Mouse (Mus musculus): ENCODE data around the gene Zcchc8. TPM values are rescaled to one million over a fixed set of nuclear protein-coding genes. Genes with fewer than 3 reads are reported as not detected.

The Zcchc8 gene
- polyA plus RNA-seq, 1 experiment = 61.6 TPM

DNA sequence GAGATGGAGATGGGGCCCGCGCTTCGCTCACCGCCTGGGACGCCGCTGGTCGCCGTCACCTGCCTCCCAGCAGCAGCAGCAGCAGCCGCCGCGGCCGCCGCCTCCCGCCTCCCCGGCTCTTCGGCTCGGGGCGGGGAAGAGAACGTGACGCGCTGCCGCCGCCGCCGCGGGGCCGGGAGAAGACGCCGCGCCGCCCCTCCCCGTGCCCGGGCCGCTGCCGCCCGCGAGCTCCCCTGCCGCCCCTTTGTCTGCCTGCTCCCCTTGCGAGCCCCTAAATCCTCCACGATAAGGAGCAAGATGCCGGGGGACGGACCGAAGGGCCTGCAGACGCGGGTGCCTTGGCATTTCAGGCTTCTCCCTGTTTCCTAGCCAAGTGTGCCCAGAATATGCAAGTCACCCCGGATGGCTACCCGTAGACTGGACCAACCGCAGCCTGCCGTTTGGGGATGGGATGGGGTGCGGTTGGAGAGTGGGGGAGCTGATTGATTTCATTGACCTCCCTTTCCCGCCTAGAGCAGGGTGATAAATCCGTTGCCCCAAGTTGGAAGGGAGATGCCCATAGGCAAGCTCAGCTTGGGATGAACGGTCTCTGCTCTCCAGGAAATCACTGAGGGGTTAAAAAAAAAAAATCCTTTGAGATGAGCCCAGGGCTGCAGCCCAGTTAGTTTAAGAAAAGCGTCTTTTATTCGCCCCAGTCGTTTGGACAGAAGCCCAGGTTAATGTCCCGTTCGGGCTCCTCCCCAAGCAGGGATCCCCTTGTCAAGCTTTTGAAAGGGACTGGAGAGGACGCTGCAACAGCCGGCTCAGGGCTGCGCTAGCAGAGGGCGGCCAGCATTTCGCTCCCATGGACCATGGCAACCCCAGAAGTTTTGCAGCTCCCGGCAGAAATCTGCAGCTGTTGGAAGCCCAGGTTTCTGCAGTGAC, 36.4 kb downstream of the Zcchc8 start, which contains the start of gene Clip1:
Gene Clip1 (minus strand): TSS at position 398 of the 924 bp plus-strand sequence.
- DNase-seq (ENCODE audit: extremely low spot score in 1 of 2, low spot score in 1 of 2) = peak in 1 of 2 experiments; percentile 68

DNA sequence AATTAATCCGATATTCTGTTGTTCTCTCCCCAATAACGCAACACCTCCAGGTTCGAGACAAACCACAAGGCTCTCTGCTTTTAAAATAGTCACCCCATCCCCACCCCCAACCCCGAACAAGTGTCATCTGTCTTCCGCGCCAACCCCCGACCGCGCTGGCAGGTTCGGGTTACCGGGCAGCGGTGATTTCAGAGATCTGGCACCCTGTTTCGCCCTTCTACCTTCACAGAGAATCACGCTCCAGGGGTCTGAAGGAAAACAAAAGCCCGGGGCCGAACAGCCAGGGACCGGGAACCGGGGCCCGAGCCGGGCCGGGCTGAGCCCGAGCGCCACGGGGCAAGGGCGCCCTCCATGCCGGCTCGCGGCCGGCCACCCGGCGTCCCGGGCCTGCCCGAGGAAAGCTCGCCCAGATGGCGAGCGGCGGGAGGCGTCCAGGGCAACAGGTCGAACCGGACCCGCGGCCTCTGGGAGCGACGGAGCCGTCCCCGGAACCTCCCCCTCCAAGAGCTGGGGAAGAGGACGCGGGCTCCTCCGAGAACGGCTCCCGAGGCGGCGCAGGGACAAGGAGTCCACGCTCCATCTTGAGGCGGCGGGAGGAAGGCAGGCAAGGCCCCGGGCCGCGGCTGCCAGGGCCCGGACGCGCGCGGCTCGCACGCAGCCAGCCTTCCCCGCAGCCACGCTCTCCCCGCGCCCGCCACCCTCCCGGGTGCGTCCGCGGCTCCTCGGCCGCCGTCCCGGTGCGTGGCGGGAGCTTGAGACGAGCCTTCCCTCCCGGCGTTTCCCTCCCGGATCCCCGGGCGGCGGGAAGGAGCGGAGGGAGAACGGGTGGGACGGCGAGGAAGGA, 37.3 kb downstream of the Zcchc8 start:
- no peak for DNase-seq (ENCODE audit: extremely low spot score in 1 of 2, low spot score in 1 of 2)

DNA sequence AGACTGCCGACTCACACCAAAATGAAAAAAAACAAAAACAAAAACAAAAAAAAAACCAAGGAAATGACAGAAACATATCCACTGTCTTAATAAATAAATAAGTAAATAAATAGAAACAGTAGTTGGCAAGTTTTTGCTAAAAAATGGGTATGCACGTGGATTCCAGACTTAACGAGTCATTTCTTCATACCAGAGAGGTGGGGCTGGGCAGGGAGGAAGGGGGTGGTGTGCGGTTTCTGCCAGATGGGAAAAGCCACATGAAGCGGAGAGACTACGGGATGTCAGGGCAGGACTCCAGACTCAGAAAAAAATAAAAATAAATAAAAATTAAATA, 37.9 kb downstream of the Zcchc8 start:
- peak in 1 of 2 experiments; percentile 57 for DNase-seq (ENCODE audit: extremely low spot score in 1 of 2, low spot score in 1 of 2)

DNA sequence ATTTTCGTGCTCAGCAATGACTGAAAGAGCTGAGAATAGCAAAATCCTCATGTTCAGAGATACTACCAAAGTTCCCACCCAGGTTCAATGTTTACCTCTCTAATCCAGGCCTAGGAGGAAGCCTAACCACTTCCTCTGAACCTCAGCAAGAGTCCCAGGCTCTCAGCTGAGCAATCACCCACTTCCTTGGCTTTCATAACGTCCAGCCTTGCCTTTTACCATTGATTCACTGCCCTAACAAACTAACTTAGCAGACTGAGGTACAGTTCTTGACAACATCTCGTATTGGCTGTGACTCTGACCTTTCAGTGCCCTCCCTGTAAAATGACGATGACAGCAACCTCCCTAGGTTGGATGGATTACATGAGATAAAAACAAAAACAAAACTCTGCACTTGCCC, 38.5 kb downstream of the Zcchc8 start:
- no peak for DNase-seq (ENCODE audit: extremely low spot score in 1 of 2, low spot score in 1 of 2)

DNA sequence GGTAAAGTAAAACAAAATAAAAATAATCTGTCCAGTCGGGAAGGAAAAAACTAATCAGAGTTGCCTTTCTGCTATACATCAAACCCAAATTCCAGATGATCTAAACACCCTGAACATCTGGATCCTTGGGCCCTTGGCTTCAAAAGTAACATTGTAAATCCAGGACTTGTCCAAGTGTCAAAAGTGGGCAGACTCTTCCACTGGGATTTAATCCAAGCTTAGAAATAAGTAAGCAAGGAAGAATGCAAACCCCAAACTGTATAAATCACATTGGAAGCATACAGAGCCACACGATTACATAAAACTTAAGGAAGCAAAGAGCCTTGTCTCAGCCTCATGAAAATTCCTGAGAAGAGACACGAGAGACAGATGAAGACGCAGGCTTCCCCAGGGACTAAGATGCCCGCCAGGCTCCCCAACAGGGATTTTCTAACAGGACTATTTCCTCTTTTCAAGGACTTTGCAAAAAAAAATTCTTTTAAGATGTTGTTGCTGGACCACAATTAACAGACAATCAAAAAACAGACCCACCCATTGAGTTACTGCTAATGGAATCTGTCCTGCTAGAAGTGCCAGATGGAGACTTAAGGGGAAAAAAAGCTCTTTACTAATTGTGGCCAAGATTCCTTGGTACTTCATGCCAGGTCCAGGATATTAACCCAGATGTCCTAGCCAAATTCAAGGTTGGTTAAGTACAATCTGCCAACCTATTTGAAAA, 41.2 kb downstream of the Zcchc8 start:
- no peak for DNase-seq (ENCODE audit: extremely low spot score in 1 of 2, low spot score in 1 of 2)

DNA sequence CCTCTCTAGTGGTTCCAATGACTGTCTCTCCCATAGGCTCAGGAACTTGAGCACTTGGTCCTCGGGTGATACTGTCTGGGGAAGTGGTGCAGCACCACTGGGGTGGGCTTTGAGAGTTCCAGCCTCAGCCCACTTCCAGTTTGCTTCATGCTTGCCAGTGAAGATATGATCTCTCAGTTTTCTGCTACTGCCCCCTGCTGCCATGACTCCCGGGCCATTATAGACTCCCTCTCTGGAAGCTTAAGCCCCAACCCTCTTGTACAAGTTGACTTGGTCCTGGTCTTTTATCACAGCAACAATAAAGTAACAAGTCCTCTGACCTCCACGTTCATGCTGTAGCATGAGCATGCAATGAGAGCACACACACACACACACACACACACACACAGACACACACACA, 41.8 kb downstream of the Zcchc8 start:
- DNase-seq (ENCODE audit: extremely low spot score in 1 of 2, low spot score in 1 of 2) = no peak

DNA sequence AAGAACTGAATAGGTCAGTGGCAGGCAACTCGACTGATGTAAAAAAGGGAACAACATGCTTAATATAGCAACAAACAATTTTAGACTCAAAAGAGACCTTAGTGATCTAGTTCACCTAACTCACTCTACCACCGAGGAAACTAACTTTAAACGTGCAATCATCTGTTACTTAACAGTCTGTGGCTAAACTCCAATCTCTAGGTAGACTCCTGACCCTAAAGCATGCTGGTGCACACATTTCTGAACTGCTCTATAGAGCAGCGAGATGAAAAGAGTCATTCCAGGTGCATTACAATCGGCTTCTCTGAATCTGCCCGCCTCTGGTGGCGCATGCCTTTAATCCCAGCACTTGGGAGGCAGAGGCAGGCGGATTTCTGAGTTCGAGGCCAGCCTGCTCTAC, 45.2 kb downstream of the Zcchc8 start:
- no peak for DNase-seq (ENCODE audit: extremely low spot score in 1 of 2, low spot score in 1 of 2)

DNA sequence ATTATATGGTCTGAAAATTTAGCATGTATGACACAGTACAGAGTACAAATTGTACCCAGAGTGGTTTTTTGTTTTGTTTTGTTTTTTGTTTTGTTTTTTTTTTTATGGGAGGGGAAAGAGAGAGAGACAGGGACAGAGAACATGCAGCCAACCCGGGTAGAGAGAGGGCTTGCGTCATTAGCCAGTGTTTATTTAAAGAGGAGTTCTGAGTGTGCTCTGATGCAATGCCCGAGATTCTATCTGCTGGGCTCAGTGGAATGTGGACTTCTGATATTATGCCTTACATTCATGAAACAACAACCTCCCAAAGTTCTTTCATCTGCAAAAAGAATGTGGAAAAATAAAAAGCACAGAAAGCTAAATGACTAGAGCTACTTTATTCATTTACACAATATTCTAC, 45.7 kb downstream of the Zcchc8 start:
- DNase-seq (ENCODE audit: extremely low spot score in 1 of 2, low spot score in 1 of 2) = no peak

DNA sequence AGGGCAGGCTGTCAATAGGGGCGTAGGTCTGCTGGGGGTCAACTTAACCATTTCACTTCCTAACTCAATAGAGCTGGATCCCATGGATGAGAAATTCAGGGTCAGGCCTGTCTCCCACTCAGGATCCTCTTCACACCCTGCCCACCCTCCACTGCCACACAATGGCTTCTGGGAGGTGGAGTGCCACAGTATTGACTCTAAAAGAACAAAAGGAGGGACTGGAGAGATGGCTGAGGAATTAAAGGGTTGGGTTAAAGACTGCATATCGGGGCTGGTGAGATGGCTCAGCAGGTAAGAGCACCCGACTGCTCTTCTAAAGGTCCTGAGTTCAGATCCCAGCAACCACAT, 49.5 kb downstream of the Zcchc8 start:
- no peak for DNase-seq (ENCODE audit: extremely low spot score in 1 of 2, low spot score in 1 of 2)

DNA sequence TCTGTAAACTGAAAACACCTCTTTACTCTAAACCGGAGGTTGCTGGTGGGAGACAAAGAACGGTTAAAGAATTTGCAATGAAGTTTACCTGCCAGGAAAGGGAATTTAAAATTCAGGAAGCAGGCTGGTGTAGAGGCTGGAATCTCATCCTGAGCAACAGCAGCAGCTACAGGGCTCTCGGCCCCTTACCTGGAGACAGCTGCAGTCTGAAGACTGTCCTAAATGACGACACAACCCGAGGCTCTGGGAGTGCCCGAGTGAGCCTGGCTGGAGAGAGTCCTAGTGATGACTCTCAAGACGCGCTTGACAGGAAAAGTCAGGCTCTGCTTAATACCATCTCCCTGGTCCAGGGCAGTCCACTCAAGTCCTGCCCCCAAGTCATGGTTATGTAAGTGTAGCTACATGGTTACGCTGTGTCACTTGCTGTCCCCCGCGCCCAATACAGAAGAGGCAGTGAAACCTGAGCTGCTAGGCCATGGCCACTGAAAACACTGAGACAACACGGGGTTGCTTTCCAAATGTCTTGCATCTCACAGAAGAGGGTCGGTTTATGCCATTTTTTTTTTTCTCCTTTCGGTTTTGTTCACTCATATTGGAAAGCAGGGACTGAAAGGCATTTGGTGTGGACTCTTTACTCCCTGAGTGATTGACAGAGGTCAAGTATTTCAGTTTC, 50.0 kb downstream of the Zcchc8 start:
- DNase-seq (ENCODE audit: extremely low spot score in 1 of 2, low spot score in 1 of 2) = no peak

DNA sequence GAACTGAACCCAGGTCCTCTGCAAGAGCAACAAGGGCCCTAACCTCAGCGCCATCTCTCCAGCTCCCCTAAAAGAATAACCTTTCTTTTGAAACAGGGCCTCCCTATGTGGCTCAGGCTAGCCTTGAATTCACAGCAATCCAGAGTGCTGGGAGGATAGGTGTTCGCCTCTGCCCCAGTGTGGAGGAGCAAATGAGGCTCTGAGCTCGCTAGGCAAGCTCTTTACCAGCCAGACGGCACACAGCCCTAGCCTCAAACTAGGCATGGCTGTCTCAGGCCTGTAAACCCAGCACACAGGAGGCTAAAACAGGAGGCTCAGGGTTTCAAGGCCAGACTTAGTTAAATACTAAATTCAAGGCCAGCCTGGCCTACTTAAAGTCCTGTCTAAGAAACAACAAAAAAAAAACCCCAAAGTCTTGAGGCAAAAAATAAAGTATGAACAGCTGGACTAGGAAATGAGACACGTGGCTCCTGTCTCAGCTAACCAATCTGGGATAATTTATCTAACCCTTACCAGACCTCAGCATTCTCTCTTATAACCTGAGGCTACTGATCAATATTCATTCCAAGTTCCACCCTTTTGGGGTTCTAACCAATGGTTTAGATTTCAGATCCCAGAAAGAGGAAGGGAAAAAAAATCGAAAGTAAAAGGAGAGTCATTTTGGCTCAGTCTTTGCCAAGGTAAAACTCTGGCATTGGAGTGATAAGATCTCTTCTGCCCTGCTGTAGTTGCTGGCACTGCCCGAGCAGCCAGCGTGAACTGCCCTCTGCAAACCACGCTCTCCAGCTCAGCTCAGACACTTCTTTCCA, 50.7 kb downstream of the Zcchc8 start:
- DNase-seq (ENCODE audit: extremely low spot score in 1 of 2, low spot score in 1 of 2) = no peak

DNA sequence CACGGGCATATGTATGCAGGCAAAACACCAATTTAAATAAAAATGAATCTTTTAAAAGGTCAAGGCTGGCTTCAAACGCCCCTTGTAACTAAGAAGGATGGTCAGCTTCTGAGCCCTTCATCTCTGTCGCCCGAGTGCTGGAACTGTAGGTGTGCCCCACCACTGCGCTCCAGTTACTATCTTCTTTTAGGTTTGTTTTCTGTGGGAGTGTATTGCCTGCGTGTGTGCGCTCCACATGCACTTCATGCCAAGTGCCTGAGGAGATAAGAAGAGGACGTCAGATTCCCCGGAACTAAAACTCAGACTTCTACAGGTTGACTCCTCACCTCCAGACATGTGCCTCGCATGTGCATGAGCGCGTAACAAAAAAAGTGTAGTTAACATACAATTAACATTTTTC, 53.0 kb downstream of the Zcchc8 start:
- no peak for DNase-seq (ENCODE audit: extremely low spot score in 1 of 2, low spot score in 1 of 2)

DNA sequence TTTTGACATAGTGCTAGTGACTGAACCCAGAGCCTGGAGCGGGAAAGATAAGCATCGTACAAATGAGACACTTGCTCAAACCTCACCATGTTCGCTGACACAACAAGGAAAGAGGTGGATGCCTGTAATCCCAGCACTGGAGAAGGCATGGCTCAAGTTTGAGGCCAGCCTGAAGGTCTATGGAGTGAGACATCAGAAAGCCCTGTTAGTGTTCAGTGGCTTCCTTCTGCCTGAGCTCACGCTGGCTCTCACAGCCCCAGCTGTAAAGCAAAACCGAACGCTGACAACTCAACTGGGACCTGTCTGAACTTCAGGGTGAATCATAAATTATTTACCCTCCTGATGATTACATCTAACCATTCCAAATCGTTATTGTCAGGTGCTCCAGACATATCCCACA, 54.9 kb downstream of the Zcchc8 start:
- DNase-seq (ENCODE audit: extremely low spot score in 1 of 2, low spot score in 1 of 2) = no peak

DNA sequence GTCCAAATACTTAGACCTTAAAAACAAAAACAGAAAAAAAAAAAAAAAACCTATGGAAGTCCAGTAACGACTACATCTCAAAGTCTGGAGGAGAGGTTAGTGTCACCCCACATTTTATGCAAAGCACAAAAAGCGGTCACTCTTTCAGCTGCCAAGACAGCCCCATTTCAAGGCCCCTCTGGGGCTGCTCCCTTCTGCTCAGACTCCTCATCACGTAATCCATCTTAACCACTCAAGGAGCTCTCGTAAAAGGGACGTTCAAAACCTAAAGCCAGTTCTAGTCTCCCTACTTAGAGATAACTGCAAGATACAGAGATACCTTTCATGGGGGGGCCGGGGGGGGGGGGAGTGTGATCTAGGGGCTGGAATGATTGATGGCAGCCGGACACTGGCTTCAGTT, 56.6 kb downstream of the Zcchc8 start:
- no peak for DNase-seq (ENCODE audit: extremely low spot score in 1 of 2, low spot score in 1 of 2)

DNA sequence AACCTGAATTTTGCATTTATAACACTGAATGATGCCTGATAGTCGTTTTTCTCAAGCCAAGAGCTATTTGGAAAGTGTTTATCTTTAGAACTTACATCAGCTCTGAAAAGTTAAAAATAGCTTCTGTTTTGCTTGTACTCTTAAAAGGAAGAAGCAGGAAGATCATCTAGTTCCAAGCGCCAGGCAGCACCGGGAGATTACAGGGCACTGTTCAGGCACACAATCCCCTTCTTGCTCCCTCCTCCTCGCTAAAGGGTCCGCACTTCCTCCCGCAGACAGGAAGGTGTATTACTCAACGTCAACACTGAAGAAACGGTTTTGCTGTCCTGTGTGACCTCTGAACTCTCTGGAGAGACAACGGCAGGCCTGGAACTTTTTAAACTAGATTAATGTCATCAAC, 58.8 kb downstream of the Zcchc8 start:
- no peak for DNase-seq (ENCODE audit: extremely low spot score in 1 of 2, low spot score in 1 of 2)

DNA sequence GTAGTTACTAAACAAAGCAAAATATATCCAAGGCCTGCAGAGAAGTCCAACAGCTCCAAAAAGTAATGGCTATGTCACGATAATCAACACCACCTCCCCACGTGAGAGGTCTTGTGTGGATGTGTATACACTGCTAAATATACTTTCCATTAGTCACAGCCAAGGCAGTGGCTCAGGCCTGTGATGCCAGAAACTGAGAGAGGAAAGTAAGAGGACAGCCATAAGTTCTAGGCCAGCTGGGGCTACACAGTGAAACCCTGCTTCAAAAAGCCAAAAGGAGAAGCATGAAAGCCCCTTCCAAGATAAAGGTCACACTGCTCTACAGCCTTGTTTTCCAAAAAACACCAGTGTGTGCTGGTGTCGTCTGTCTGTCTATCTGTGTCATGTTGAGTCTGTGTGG, 59.3 kb downstream of the Zcchc8 start:
- DNase-seq (ENCODE audit: extremely low spot score in 1 of 2, low spot score in 1 of 2) = peak; percentile 36 to 42

DNA sequence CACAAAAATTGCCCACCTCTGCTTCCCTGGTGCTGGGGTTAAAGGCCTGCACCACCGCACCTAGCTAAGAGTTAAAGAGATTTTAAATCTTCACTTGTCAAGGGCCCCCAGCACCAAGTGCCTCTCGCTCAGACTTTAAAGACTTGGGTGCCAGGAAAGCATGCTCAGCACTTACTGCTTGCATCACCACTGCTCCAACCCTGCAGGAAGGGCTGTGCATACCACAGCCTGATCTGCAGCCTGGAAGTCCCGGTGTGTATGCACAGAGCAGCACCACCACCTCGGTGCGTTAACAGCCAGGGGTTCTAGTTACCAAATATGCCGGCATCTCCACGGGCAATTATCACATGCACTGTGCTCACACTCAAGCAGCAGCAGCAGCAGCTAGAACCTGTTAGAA, 63.2 kb downstream of the Zcchc8 start:
- no peak for DNase-seq (ENCODE audit: extremely low spot score in 1 of 2, low spot score in 1 of 2)

DNA sequence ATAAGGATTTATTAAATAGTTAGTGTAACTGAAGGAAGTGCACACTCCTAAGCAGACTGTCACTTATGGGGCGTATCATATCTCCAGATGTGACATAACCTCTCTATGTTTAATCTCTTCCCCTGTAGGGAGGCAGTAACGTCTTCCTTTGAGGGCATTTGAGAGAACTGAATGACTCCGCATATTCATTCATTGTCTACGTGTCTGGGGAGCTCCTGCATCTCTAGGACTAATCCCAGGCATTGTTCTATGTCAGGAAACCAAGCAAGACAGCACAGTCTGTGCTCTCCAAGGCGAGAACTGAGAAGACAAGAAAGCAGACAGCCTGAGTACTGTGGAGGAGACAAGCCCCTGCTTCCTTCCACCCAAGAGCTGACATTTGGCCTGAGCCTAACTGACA, 66.0 kb downstream of the Zcchc8 start:
- DNase-seq (ENCODE audit: extremely low spot score in 1 of 2, low spot score in 1 of 2) = no peak

DNA sequence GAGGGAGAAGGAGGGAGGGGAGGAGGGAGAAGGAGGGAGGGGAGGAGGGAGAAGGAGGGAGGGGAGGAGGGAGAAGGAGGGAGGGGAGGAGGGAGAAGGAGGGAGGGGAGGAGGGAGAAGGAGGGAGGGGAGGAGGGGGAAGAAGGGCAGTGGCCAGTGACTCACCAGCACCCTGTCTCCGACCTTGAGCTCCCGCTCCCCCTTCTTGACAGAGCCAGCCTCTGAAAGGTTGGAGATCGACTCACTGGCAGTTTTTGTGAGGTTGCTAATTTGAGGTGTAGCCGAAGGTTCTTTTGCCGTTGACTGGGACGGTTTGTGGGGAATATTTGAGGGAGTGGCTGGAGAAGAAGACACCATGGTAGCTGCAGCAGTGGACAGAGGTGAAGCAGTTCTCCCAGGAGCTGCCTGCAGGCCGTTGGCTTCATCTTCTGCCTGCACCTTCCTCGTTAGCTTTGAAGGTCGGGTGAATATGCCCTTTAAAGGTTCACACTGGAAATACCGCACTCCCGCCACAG, 67.6 kb downstream of the Zcchc8 start:
- no peak for DNase-seq (ENCODE audit: extremely low spot score in 1 of 2, low spot score in 1 of 2)

DNA sequence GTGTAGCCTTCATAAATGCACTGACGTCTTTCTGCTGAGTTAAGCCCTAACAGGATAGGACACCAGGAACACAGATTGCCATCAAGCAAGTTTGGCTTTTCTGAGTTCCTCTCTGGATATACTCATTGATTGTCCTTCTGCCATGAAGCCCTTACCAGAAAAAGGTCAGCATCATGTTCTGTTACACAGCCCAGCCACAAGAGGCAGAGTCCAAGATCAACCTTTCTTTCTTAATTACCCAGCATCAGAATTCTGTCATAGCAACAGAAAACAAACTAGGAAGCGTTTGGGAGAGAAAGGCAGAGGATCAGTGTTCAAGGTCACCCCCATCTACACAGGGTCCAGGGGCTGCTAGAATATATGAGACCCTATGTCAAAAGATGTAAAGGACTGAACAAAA, 70.1 kb downstream of the Zcchc8 start:
- no peak for DNase-seq (ENCODE audit: extremely low spot score in 1 of 2, low spot score in 1 of 2)

Measured in frontal cortex, adult 2 months (tissue).